Mouse (Mus musculus): Measurements from ENCODE around the gene Ace. TPM values are rescaled to one million over a fixed set of nuclear protein-coding genes. Genes with fewer than 3 reads are reported as not detected.

Gene Ace
- polyA plus RNA-seq, 1 experiment from 2014 or later: 2.4 TPM

DNA sequence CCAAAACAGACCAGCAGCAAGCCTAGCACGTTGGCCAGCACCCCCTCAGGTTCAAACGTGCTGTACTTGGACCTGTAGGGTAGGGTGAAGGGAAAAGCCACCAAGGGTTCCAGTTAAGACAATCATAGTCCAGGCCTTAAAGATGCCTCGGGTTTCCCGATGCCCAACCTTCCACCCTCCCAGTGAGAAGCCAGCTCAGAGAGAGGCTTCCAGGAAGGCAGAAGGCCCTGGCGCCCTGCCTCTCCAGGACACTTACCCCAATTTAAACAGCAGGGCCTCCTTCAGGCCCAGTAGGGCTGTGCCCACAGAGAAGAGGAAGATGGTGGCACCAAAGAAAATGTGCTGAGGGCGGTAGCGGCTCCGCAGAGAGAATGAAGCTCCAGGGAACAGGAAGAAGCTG, 32.2 kb upstream of the Ace start:
- H3K36me3 ChIP-seq: peaks cover 14% of the 10 kb centered on the region
- no peak overlapping the region for H3K9ac ChIP-seq
- no peak overlapping the region for H3K4me3 ChIP-seq
- WGBS: 90% methylated on average over 8 of the region's 8 CpGs
- no peak overlapping the region for H3K27ac ChIP-seq
- ATAC-seq (ENCODE audit: low FRiP score): no peak
- peaks cover 16% of the 10 kb centered on the region for H3K4me1 ChIP-seq (replicated peaks)
- no peak overlapping the region for H3K4me2 ChIP-seq
- H3K9me3 ChIP-seq: no peaks in the 10 kb centered on the region
- 0 out of 2 replicates have a peak, but pooled peaks cover 8% of the 10 kb centered on the region for H3K27me3 ChIP-seq

GRCm38 (mm10) chr11:105936200-105936599, 31.5 kb upstream of the Ace start:
- Histone ChIP-seq H3K4me2 (no peak overlapping the region), H3K27ac (no peak overlapping the region), H3K4me3 (no peak overlapping the region), H3K9ac (no peak overlapping the region), H3K36me3 (peaks cover 14% of the 10 kb centered on the region), H3K27me3 (peaks cover 11% of the 10 kb centered on the region; the same call in 1 of the 2 replicates), H3K9me3 (no peaks in the 10 kb centered on the region), H3K4me1 (replicated peaks) (peaks cover 16% of the 10 kb centered on the region)
- 88% methylated on average over 6 of the region's 6 CpGs for WGBS
- ATAC-seq (ENCODE audit: low FRiP score): no peak

- no peak for ATAC-seq (ENCODE audit: low FRiP score)
- H3K27me3 ChIP-seq: peaks cover 18% of the 10 kb centered on the region; the same call in 1 of the 2 replicates
- WGBS: 88% methylated on average over 3 of the region's 3 CpGs
- H3K4me2 ChIP-seq: no peak overlapping the region
- no peak overlapping the region for H3K9ac ChIP-seq
- no peaks in the 10 kb centered on the region for H3K9me3 ChIP-seq
- no peak overlapping the region for H3K27ac ChIP-seq
- peaks cover 14% of the 10 kb centered on the region for H3K36me3 ChIP-seq
- H3K4me1 ChIP-seq (replicated peaks): peaks cover 17% of the 10 kb centered on the region
- H3K4me3 ChIP-seq: no peak overlapping the region
Observed at GRCm38 (mm10) chr11:105936974-105937373, 30.8 kb upstream of the Ace start.

GRCm38 (mm10) chr11:105938771-105939170, 29.0 kb upstream of the Ace start:
- Histone ChIP-seq H3K27me3 (peaks cover 31% of the 10 kb centered on the region), H3K9me3 (no peaks in the 10 kb centered on the region), H3K4me3 (no peak overlapping the region), H3K27ac (no peak overlapping the region), H3K9ac (peak overlapping the region; percentile 65), H3K4me2 (no peak overlapping the region), H3K36me3 (peaks cover 14% of the 10 kb centered on the region), H3K4me1 (replicated peaks) (peaks cover 34% of the 10 kb centered on the region)
- 41% methylated on average over 9 of the region's 9 CpGs for WGBS
- no peak for ATAC-seq (ENCODE audit: low FRiP score)

GRCm38 (mm10) chr11:105941973-105942372, 25.8 kb upstream of the Ace start:
- Histone ChIP-seq H3K4me1 (replicated peaks) (peaks cover 36% of the 10 kb centered on the region), H3K9me3 (no peaks in the 10 kb centered on the region), H3K27me3 (peaks cover 38% of the 10 kb centered on the region), H3K4me3 (no peak overlapping the region), H3K9ac (peak overlapping the region; percentile 30; the same call in 1 of the 2 replicates), H3K27ac (no peak overlapping the region), H3K4me2 (no peak overlapping the region), H3K36me3 (no peaks in the 10 kb centered on the region)
- 67% methylated on average over 8 of the region's 8 CpGs for WGBS
- ATAC-seq (ENCODE audit: low FRiP score): no peak

DNA sequence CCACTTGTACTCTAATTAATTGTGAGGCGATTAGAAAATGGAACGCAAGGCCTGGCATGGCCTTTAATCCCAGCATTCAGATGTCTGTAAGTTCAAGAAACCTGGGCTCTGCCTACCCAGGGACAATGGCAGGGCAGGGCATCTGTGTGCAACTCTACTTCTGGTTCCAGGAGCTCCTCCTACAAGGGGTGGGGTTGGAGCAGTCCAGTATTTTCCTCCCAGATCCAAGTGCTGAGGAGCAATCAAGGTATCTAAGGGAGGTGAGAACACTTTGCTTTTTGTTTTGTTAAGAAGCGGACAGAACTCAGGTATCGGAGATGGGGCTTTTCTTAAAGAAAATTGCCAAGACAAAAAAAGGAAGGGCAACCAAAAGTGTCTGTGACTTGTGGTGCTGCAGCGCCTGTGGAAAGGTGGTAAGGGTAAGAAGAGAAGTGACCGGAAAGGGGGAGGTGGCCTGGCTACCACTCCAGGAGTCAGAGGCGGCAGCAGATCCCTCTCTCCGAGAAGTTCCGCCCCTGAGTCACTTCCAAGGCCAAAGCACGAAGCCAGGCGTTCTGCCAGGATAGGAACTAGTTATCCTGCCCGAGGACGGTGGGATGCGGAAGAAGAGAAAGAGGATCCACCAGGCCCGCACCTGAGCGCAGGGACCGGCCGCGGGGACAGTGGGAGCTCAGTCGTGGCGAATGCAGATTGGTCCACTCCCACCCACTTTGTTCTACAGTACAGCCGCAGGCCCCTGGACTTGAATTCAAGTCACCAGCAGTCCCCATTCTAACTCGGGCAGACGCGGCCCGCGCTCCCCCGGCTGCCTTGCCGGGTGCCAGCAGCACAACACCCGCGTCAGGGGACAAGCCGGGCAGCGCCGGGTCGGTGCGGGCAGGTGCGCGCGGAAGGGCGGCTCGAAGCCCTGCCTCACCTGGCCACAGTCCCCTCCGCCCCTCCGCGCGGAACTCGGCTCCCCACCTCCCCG, 24.3 kb upstream of the Ace start:
- Histone ChIP-seq H3K4me3 (peak overlapping the region; percentile 66), H3K4me2 (peak overlapping the region; percentile 81), H3K9me3 (no peaks in the 10 kb centered on the region), H3K27me3 (peaks cover 36% of the 10 kb centered on the region), H3K36me3 (no peaks in the 10 kb centered on the region), H3K9ac (peak overlapping the region; percentile 79), H3K27ac (peak overlapping the region; percentile 60), H3K4me1 (replicated peaks) (peaks cover 36% of the 10 kb centered on the region)
- 6% methylated on average over 47 of the region's 47 CpGs for WGBS
- peak; percentile 62 for ATAC-seq (ENCODE audit: low FRiP score)

DNA sequence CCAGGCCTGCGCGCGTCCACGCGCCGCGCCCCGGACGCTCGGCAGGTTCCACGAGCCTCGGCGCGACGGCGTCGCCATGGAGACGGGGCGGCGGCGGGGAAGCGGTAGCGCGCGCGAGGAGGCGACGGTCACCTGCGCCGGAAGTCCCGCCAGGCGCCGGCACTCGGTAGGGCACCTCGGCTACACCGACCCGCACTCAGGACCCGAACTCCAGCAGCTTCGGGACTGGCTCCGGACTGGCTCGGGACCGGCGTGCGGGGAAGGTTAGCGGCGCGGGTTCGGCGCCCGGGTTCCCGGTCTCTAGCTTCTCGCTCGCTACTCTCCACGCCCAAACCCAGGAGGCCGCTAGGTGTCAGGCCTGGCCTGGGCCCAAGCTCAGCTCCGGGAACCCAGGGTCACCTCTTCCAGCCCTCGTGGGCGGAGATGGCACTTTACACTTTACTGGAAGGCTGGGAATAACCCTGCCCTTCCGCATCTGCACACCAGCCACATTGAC, 23.6 kb upstream of the Ace start:
- H3K36me3 ChIP-seq: no peaks in the 10 kb centered on the region
- peak; percentile 82 for ATAC-seq (ENCODE audit: low FRiP score)
- H3K4me2 ChIP-seq: peak overlapping the region; percentile 81
- WGBS: under 1% methylated on average over 59 of the region's 59 CpGs
- peak overlapping the region; percentile 60 for H3K27ac ChIP-seq
- peak overlapping the region; percentile 79 for H3K9ac ChIP-seq
- peaks cover 31% of the 10 kb centered on the region for H3K4me1 ChIP-seq (replicated peaks)
- H3K27me3 ChIP-seq: peaks cover 37% of the 10 kb centered on the region
- peak overlapping the region; percentile 66 for H3K4me3 ChIP-seq
- H3K9me3 ChIP-seq: no peaks in the 10 kb centered on the region

DNA sequence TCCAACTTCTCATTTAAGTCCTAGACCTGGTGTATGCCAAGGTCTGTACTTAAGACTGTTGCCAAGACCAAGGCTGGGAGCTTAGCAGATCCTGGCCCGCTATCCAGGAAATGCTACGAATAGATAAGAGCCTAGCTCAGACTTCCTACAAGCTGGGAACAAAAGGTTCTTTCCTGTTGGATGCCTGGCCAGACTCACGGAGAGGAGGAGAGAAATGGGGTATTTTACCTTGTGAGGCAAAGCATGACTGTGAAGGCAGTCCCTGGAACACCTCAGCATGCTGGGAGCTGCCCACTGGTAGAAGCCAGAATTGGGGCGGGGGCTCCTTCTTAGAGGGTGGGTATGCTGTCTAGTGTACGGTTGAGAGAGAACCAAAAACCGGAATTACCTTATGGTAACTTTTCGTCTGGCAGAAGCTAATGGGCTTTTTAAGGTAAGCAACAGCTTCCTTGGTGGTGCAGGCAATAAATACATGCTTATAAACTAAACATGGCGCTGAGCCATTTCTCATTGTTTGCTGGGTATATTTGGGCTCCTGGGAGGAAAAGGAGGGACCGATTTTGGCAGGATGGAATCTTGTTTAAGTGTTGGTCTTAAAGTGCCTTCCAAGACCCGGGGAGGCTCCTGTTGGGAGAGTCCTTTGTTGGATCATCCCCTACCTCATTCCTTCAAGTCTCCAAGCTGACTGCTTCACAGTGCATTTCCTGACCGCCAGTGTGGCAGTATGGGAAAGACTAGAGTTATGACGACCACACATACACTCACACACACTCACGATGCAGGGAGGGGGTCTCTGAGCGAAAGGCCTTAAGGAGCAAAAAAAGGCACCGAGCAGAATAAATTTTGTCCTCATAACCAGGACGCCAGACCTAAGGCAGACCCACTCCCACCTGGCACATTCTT, 22.7 kb upstream of the Ace start:
- peak overlapping the region; percentile 81 for H3K4me2 ChIP-seq
- H3K27me3 ChIP-seq: peaks cover 36% of the 10 kb centered on the region
- WGBS: 77% methylated on average over 16 of the region's 16 CpGs
- no peaks in the 10 kb centered on the region for H3K36me3 ChIP-seq
- ATAC-seq (ENCODE audit: low FRiP score): no peak
- peak overlapping the region; percentile 79 for H3K9ac ChIP-seq
- no peaks in the 10 kb centered on the region for H3K9me3 ChIP-seq
- H3K4me1 ChIP-seq (replicated peaks): peaks cover 31% of the 10 kb centered on the region
- H3K27ac ChIP-seq: no peak overlapping the region
- H3K4me3 ChIP-seq: peak overlapping the region; percentile 66

- ATAC-seq (ENCODE audit: low FRiP score): no peak
- no peaks in the 10 kb centered on the region for H3K9me3 ChIP-seq
- no peak overlapping the region for H3K9ac ChIP-seq
- H3K4me2 ChIP-seq: no peak overlapping the region
- no peaks in the 10 kb centered on the region for H3K36me3 ChIP-seq
- no peak overlapping the region for H3K4me3 ChIP-seq
- no peak overlapping the region for H3K27ac ChIP-seq
- peaks cover 27% of the 10 kb centered on the region for H3K27me3 ChIP-seq
- WGBS: 51% methylated on average over 11 of the region's 11 CpGs
- peaks cover 31% of the 10 kb centered on the region for H3K4me1 ChIP-seq (replicated peaks)
Observed at GRCm38 (mm10) chr11:105946694-105947154, 21.0 kb upstream of the Ace start.

- Histone ChIP-seq H3K36me3 (no peaks in the 10 kb centered on the region), H3K9ac (no peak overlapping the region), H3K27me3 (peaks cover 16% of the 10 kb centered on the region), H3K4me2 (no peak overlapping the region), H3K27ac (no peak overlapping the region), H3K4me3 (no peak overlapping the region), H3K9me3 (no peaks in the 10 kb centered on the region), H3K4me1 (replicated peaks) (peaks cover 18% of the 10 kb centered on the region)
- ATAC-seq (ENCODE audit: low FRiP score): no peak
- WGBS: 87% methylated on average over 2 of the region's 2 CpGs
Observed at GRCm38 (mm10) chr11:105948255-105948654, 19.5 kb upstream of the Ace start.

DNA sequence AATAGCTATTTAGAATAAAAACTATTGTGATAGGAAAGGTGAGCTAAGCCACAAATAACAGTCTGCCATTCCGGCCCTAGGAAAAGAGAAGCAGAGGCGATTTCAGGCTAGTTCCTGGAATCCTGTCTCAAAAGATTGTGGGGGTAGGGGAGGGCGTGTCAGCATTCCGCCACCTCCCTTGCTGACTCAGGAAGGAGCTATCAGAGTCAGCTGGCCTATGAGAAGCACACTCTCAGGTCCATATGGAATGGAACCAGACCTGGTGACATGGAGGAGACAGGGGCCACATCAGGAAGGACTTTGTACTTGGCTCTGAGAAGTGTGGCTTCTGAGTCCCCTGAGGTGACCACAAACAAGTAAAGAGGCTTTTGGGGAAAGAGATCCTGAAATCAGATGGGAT, 17.2 kb upstream of the Ace start:
- Histone ChIP-seq H3K4me3 (no peak overlapping the region), H3K9ac (no peak overlapping the region), H3K4me1 (replicated peaks) (no peaks in the 10 kb centered on the region), H3K36me3 (no peaks in the 10 kb centered on the region), H3K4me2 (no peak overlapping the region), H3K9me3 (no peaks in the 10 kb centered on the region), H3K27me3 (peaks cover 7% of the 10 kb centered on the region; the same call in 1 of the 2 replicates), H3K27ac (no peak overlapping the region)
- WGBS: 88% methylated on average over 4 of the region's 4 CpGs
- ATAC-seq (ENCODE audit: low FRiP score): no peak

GRCm38 (mm10) chr11:105951601-105952044, 16.1 kb upstream of the Ace start:
- 38% methylated on average over 3 of the region's 3 CpGs for WGBS
- no peak for ATAC-seq (ENCODE audit: low FRiP score)
- Histone ChIP-seq H3K9ac (no peak overlapping the region), H3K36me3 (no peaks in the 10 kb centered on the region), H3K4me2 (no peak overlapping the region), H3K27ac (no peak overlapping the region), H3K27me3 (0 out of 2 replicates have a peak, but pooled peaks cover 3% of the 10 kb centered on the region), H3K4me1 (replicated peaks) (no peaks in the 10 kb centered on the region), H3K4me3 (no peak overlapping the region), H3K9me3 (no peaks in the 10 kb centered on the region)

Measured in hindbrain, embryonic 13.5 days (tissue).